Mouse (Mus musculus) small intestine, adult 2 months (tissue): Measurements from ENCODE around the gene Gabrb2.

ENCODE experiments used
- CTCF ChIP-seq: fragments of 200-500 bp; IDR thresholded peaks from 2 replicates; pipeline ENCODE4 v1.5.1; 2012; ENCODE audit warnings: low read depth, mild to moderate bottlenecking, control low read depth, inconsistent platforms, low read length, moderate library complexity, mixed read lengths; ENCODE audit not compliant: insufficient replicate concordance, insufficient read length; ENCODE audit errors: extremely low read depth
- POLR2A ChIP-seq: fragments of 200-500 bp; IDR thresholded peaks from 2 replicates; pipeline ENCODE4 v1.6.1; 2012; ENCODE audit warnings: low read depth, mild to moderate bottlenecking, control low read depth, inconsistent platforms, low read length, moderate library complexity

DNA sequence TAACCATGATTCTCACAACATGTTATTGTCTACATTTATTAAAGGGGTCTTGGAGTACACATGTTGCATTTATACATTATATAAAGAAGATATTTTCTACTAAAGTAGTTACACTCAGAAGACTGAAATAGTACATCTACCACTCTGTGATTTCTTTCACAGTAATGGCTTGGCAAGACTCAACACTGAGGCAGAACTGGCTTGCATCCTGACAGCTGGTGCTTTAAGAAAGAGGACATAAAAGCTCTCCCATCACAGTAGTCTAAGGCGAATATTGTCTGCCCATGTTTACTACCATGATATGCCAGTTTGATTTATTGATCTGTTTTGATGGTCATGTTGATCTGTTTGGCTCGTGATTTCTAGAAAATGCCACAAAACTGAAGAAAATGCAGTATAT, 19.4 kb downstream of the Gabrb2 start:
- TF ChIP-seq POLR2A (no peak), CTCF (no peak)
